Mouse (Mus musculus): ENCODE data around the gene Zc3h7b. TPM values are rescaled to one million over a fixed set of nuclear protein-coding genes. Genes with fewer than 3 reads are reported as not detected.
A peak's percentile ranks its signal among the peaks of the same experiment; 100 is the strongest.

Zc3h7b gene
- total and polyA plus RNA-seq, 3 experiments = 18.2 to 108 (median 41.5) TPM

DNA sequence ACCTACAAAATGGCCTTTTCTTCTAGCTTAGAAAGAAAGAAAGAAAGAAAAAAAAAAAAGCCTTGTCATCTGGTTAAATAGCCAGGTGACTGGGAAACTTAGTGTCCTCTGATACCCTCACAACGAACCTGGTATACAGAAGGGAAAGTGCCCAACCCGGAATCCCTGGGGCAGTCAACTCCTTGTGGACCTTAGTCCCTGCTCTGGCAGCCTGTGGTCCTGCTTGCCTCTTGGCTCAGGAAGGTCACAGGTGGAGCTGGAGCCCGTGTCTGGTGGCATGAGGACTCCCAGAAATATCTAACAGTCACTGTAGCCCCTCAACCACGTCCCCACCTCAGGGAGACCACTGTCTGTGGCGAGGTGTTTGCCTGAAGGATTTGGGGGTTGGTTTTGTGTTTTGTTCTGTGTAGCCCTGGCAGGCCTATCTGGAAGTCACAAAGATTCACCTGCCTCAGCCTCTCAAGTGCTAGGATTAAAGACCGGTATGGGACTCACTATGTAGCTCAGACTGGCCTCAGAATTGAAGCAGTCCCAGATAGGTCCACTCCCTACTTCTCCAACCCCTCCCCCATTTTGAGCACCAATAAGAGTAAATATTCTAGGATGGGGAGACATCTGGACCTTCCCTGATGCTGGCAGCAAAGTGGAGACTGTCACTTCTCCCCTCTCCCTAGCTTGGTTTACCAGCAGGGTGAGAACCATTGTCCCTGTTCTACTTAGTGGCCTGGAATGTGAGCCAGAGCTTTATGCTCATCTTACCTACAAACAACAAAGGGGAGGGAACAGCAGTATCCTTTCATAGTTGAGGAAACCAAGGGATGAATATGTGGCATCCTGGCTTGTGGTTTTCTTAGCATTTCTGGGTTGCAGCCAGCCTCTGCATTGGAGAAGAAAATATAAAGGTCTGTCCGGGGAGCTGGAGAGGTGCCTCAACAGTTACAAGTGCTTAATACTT lies 92.4 kb downstream of the Zc3h7b start:
- H3K27ac ChIP-seq (ENCODE audit: control insufficient read depth, low read depth, low read length) = peak overlapping the region; percentile 20; the same call in 1 of the 2 replicates
- no peaks in the 10 kb centered on the region for H3K9me3 ChIP-seq (replicated peaks; ENCODE audit: insufficient read depth, low read length)
- H3K9ac ChIP-seq (ENCODE audit: control insufficient read depth, low read depth, low read length, poor library complexity, severe bottlenecking) = peak overlapping the region; percentile 72
- DNase-seq (ENCODE audit: low read depth, low spot score) = peak; percentile 49
- no peak for TF ChIP-seq NELFE (IDR thresholded peaks at IDR 0.05; ENCODE audit: low read depth, low read length)
- TF ChIP-seq MAFK (IDR thresholded peaks at IDR 0.05; ENCODE audit: borderline replicate concordance, low read depth, low read length) = no peak
- TF ChIP-seq JUND (IDR thresholded peaks at IDR 0.05; ENCODE audit: low read depth, low read length) = no peak
- no peak for TF ChIP-seq MEF2A (IDR thresholded peaks at IDR 0.05; ENCODE audit: extremely low read depth, insufficient replicate concordance, low read depth, low read length, poor library complexity, severe bottlenecking)
- TF ChIP-seq MYB (IDR thresholded peaks at IDR 0.05; ENCODE audit: low read depth, low read length) = no peak
- peak; percentile 17; the same call in 1 of the 2 replicates for TF ChIP-seq MXI1 (IDR thresholded peaks at IDR 0.05; ENCODE audit: low read depth, low read length)
- no peak for TF ChIP-seq TAL1 (IDR thresholded peaks at IDR 0.05; ENCODE audit: low read length)
- TF ChIP-seq SIN3A (IDR thresholded peaks at IDR 0.05; ENCODE audit: low read length) = no peak; the same call in 1 of the 2 replicates
- H3K4me3 ChIP-seq (ENCODE audit: control insufficient read depth in 1 of 2, insufficient read depth in 1 of 2, low read depth in 2 of 2, low read length in 2 of 2) = peak overlapping the region; percentile 75 to 78; a peak in 3 of 4 replicates
- peaks cover 17 to 25% of the 10 kb centered on the region in 2 experiments for H3K4me1 ChIP-seq (ENCODE audit: control insufficient read depth in 1 of 2, insufficient read depth in 2 of 2, low read length in 2 of 2)
- no peaks in the 10 kb centered on the region for H3K27me3 ChIP-seq (ENCODE audit: control insufficient read depth in 1 of 2, insufficient read depth in 2 of 2, low read length in 2 of 2)
- H3K36me3 ChIP-seq (ENCODE audit: control insufficient read depth in 1 of 2, insufficient read depth in 2 of 2, low read length in 2 of 2) = peaks cover 0 to 3% of the 10 kb centered on the region in 2 experiments; a peak in 1 of 4 replicates
- H3K79me2 ChIP-seq (ENCODE audit: control insufficient read depth, insufficient read depth, low read length, poor library complexity) = no peaks in the 10 kb centered on the region; the same call in 1 of the 2 replicates

DNA sequence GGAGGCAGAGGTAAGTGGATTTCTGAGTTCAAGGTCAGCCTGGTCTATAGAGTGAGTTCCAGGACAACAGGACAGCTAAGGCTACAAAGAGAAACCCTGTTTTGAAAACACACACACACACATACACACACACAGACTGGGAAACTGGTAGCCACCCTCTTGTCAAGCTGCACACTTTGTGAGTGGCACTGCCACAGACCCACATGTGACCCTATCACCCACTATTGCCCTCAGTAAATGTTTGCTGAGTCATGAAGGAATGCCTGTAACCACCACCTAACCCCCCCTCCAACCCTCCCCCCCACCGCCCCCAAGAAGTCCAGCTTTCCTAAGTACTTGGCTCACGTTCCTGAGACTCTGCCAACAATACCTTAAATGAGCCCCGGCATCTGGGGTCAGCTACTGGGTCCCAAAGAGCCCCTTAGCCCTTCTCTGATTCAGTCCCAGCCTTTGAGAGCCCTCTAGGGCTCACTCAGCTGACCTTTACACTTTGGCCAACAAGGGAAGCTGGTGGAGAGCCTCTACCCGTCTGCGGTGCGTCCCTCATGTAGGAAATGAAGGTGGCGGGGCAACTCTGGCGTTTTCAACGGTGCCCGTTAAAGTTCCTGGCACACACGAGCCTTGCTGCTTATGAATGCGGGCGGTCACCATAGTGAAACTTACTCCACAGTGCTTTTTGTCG lies 93.8 kb downstream of the Zc3h7b start:
- Histone ChIP-seq H3K4me1 (ENCODE audit: control insufficient read depth in 1 of 2, insufficient read depth in 2 of 2, low read length in 2 of 2) (peaks cover 17 to 24% of the 10 kb centered on the region in 2 experiments), H3K27ac (ENCODE audit: control insufficient read depth, low read depth, low read length) (no peak overlapping the region), H3K79me2 (ENCODE audit: control insufficient read depth, insufficient read depth, low read length, poor library complexity) (no peaks in the 10 kb centered on the region; the same call in 1 of the 2 replicates), H3K36me3 (ENCODE audit: control insufficient read depth in 1 of 2, insufficient read depth in 2 of 2, low read length in 2 of 2) (peaks cover 0 to 3% of the 10 kb centered on the region in 2 experiments; a peak in 1 of 4 replicates), H3K4me3 (ENCODE audit: control insufficient read depth in 1 of 2, insufficient read depth in 1 of 2, low read depth in 2 of 2, low read length in 2 of 2) (no peak overlapping the region), H3K9me3 (replicated peaks; ENCODE audit: insufficient read depth, low read length) (no peaks in the 10 kb centered on the region), H3K9ac (ENCODE audit: control insufficient read depth, low read depth, low read length, poor library complexity, severe bottlenecking) (no peak overlapping the region), H3K27me3 (ENCODE audit: control insufficient read depth in 1 of 2, insufficient read depth in 2 of 2, low read length in 2 of 2) (no peaks in the 10 kb centered on the region)
- no peak for DNase-seq (ENCODE audit: low read depth, low spot score)
- no peak for TF ChIP-seq TCF12 (IDR thresholded peaks at IDR 0.05; ENCODE audit: low read depth, low read length)
- no peak for TF ChIP-seq ZNF384 (IDR thresholded peaks at IDR 0.05; ENCODE audit: low read depth, low read length)
- TF ChIP-seq SIN3A (IDR thresholded peaks at IDR 0.05; ENCODE audit: low read length) = no peak
- TF ChIP-seq E2F4 (IDR thresholded peaks at IDR 0.05; ENCODE audit: borderline replicate concordance, low read depth, low read length) = no peak
- TF ChIP-seq MXI1 (IDR thresholded peaks at IDR 0.05; ENCODE audit: low read depth, low read length) = no peak
- TF ChIP-seq RCOR1 (IDR thresholded peaks at IDR 0.05; ENCODE audit: low read depth, low read length) = no peak
- TF ChIP-seq ETS1 (IDR thresholded peaks at IDR 0.05; ENCODE audit: low read depth, low read length) = no peak
- TF ChIP-seq POLR2A (IDR thresholded peaks at IDR 0.05; ENCODE audit: control insufficient read depth in 1 of 2, insufficient read depth in 1 of 2, low read depth in 1 of 2, low read length in 2 of 2, poor library complexity in 1 of 2) = no peak
- TF ChIP-seq ZC3H11A (IDR thresholded peaks at IDR 0.05; ENCODE audit: low read depth, low read length) = no peak
